In the genomic region with DNA sequence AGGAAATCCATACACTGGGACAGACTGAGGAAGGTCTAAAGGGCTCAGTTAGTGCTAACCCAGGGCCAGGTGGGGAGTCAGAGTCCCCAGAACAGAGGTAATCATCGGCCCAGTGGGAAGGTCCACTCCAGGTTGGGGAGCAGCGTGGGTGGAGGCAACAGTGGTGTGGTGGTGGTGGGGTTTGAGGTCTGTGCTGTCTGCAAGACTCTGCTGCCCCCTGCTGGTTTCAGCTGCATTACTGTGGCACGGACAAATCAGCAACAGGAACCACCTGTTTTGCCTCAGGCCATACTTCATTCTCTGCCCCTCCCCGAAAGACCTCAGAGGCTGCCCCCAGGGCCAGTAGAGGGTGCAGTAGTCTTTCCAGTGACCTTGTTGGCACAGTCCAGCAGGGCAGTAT, we compare ENCODE assay signal across 8 mouse cellular contexts. TPM values are rescaled to one million over a fixed set of nuclear protein-coding genes. Genes with fewer than 3 reads are reported as not detected.
DNase-seq lines count a peak whose midpoint lies in the region; ATAC-seq lines count a peak whose summit lies in the region.

No protein-coding gene starts in this region.

- peak; percentile 95 for DNase-seq in NIH3T3 (ENCODE audit: low read depth)
- peak; percentile 89 to 92 for DNase-seq in cerebellum, postnatal 10 days
- peak; percentile 63 to 71 for DNase-seq in frontal cortex, postnatal 14 days (ENCODE audit: low spot score in 2 of 2)
- DNase-seq in hindbrain, embryonic 14.5 days (ENCODE audit: low spot score), result peak; percentile 85
- DNase-seq in left cerebral cortex, postnatal 10 days (ENCODE audit: extremely low spot score in 1 of 2, low spot score in 2 of 2), result peak; percentile 72 to 91
- peak; percentile 90 for DNase-seq in right cerebral cortex, postnatal 14 days
- DNase-seq in urinary bladder, postnatal 36 days (ENCODE audit: low spot score in 2 of 2), result peak; percentile 74 to 84

- H3K27me3 ChIP-seq in hindbrain, embryonic 14.5 days (ENCODE audit: control insufficient read depth, insufficient read depth, low read length), result no peaks in the 10 kb centered on the region
- no peaks in the 10 kb centered on the region for H3K27me3 ChIP-seq in megakaryocyte, embryonic 14.5 days (replicated peaks)

- 0 out of 2 replicates have a peak overlapping the region, but pooled peaks have one; percentile 20 for H3K9ac ChIP-seq in hindbrain, embryonic 14.5 days

- intact Hi-C loops in left cerebral cortex, postnatal 10 days (cut with DNase I), result loop anchor here (1.0 kb wide), 1 partner anchor 13 kb away; no protein-coding TSS in a partner anchor

- no peaks in the 10 kb centered on the region for H3K9me3 ChIP-seq in hindbrain, embryonic 14.5 days (ENCODE audit: control insufficient read depth, low read length)
- no peaks in the 10 kb centered on the region for H3K9me3 ChIP-seq in megakaryocyte, embryonic 14.5 days

- H3K4me1 ChIP-seq in hindbrain, embryonic 14.5 days (replicated peaks; ENCODE audit: control insufficient read depth, insufficient read depth, low read length), result peaks cover 14% of the 10 kb centered on the region
- peaks cover 76% of the 10 kb centered on the region for H3K4me1 ChIP-seq in megakaryocyte, embryonic 14.5 days

- H3K4me3 ChIP-seq in hindbrain, embryonic 14.5 days (replicated peaks; ENCODE audit: low read length), result no peak overlapping the region
- peak overlapping the region; percentile 62 for H3K4me3 ChIP-seq in megakaryocyte, embryonic 14.5 days (replicated peaks)

- ATAC-seq in hindbrain, embryonic 14.5 days (ENCODE audit: low FRiP score), result peak; percentile 72

- peaks cover 51% of the 10 kb centered on the region for H3K36me3 ChIP-seq in hindbrain, embryonic 14.5 days (replicated peaks; ENCODE audit: control insufficient read depth, insufficient read depth)
- H3K36me3 ChIP-seq in megakaryocyte, embryonic 14.5 days (replicated peaks; ENCODE audit: low read length), result peaks cover 57% of the 10 kb centered on the region

- no peak overlapping the region for H3K4me2 ChIP-seq in hindbrain, embryonic 14.5 days (replicated peaks)

- 17% methylated on average over 4 of the region's 4 CpGs for WGBS in hindbrain, embryonic 14.5 days

- H3K27ac ChIP-seq in hindbrain, embryonic 14.5 days, result no peak overlapping the region

RNA-seq across cellular contexts. Expression of gene Med29, which starts 6.0 kb away (rescaled TPM):
- 39.2 and 44.5 TPM in 2 replicates for polyA plus RNA-seq in hindbrain, embryonic 14.5 days (2014; fragmentation: Nextera tagmentation; extraction: Ambion mirVana)
- 10 to 100 TPM; 18.5 to 19.3 TPM for total RNA-seq in left cerebral cortex, postnatal 10 days (2021)
- 15.2 and 24.0 TPM in 2 replicates for polyA plus RNA-seq in megakaryocyte, embryonic 14.5 days (2012; ENCODE audit: insufficient read depth, low replicate concordance)

RNA-seq across cellular contexts. Expression of gene Paf1, which starts 6.3 kb away (rescaled TPM):
- 73.9 and 74.3 TPM in 2 replicates for polyA plus RNA-seq in hindbrain, embryonic 14.5 days (2014; fragmentation: Nextera tagmentation; extraction: Ambion mirVana)
- 10 to 100 TPM; 65.3 to 66.1 TPM for total RNA-seq in left cerebral cortex, postnatal 10 days (2021)
- 38.6 and 78.0 TPM in 2 replicates for polyA plus RNA-seq in megakaryocyte, embryonic 14.5 days (2012; ENCODE audit: insufficient read depth, low replicate concordance)

RNA-seq across cellular contexts. Expression of gene Zfp36, which starts 6.4 kb away (rescaled TPM):
- 3.0 and 3.7 TPM in 2 replicates for polyA plus RNA-seq in hindbrain, embryonic 14.5 days (2014; fragmentation: Nextera tagmentation; extraction: Ambion mirVana)
- 1 to 10 TPM; 1.8 to 2.4 TPM for total RNA-seq in left cerebral cortex, postnatal 10 days (2021)
- 159 and 225 TPM in 2 replicates for polyA plus RNA-seq in megakaryocyte, embryonic 14.5 days (2012; ENCODE audit: insufficient read depth, low replicate concordance)

RNA-seq across cellular contexts. Expression of gene Plekhg2, which starts 14.1 kb away (rescaled TPM):
- 21.5 and 25.5 TPM in 2 replicates for polyA plus RNA-seq in hindbrain, embryonic 14.5 days (2014; fragmentation: Nextera tagmentation; extraction: Ambion mirVana)
- 10 to 100 TPM; 10.0 to 12.3 TPM for total RNA-seq in left cerebral cortex, postnatal 10 days (2021)
- 13.5 and 26.9 TPM in 2 replicates for polyA plus RNA-seq in megakaryocyte, embryonic 14.5 days (2012; ENCODE audit: insufficient read depth, low replicate concordance)

RNA-seq across cellular contexts. Expression of gene Rps16, which starts 36.0 kb away (rescaled TPM):
- 521 and 677 TPM in 2 replicates for polyA plus RNA-seq in hindbrain, embryonic 14.5 days (2014; fragmentation: Nextera tagmentation; extraction: Ambion mirVana)
- total RNA-seq in left cerebral cortex, postnatal 10 days (2021), result 100 to 1,000 TPM; 642 to 668 TPM
- 495 and 2,789 TPM in 2 replicates for polyA plus RNA-seq in megakaryocyte, embryonic 14.5 days (2012; ENCODE audit: insufficient read depth, low replicate concordance)

Comparison
In these comparisons a context has a peak if more than half of its experiments do, and no peak if none do; other contexts are left out.
1. RNA of gene Zfp36, which starts 6.4 kb away (polyA plus RNA-seq): 159 to 225 TPM in megakaryocyte, embryonic 14.5 days; 3.0 to 3.7 TPM in hindbrain, embryonic 14.5 days; every median in the first group is over 10 times any median in the second.
2. Peak in every context shown above with its lines, with median percentiles within 50 percentile points of each other: DNase-seq.